8 mouse cellular contexts compared by ENCODE assay signal in the genomic region with DNA sequence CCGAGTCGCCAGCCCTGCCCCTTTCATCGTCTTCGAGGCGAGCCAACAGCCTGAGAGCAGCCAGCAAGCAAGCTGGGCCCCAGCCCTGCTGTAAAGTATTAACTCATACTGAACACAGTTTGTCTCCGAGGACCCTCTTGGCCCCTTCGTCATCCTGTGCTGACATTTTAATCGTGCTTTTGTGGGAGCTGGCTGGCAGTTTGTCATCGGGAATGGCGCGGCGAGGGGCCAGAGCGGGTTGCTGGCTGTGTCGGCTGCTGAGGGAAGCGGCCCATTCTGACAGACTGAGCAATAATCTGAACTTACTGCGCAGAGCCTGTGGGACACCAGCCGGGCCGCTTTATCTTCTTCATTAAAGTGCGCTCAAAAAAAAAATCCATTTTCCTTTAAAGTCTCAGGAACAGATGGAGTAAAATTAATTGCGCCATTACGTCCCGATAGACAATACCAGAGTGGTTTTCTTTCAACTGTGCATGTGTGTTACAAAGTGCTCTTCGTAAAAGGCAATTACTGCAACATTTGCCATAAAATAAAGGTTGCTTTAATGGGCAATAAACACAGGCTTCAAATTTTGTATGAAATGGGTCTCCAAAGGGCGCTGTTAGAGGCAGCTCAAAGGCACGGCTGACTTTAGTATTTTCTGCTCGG.
DNase-seq lines count a peak whose midpoint lies in the region; ATAC-seq and TF ChIP-seq lines count a peak whose summit lies in the region.

No protein-coding gene starts in this region.

- peak; percentile 81 to 89 for DNase-seq in cerebellum, postnatal 10 days
- no peak for DNase-seq in cerebellum, adult 9-11 months
- DNase-seq in embryo, embryonic 10 days (ENCODE audit: low spot score): peak; percentile 86
- DNase-seq in urinary bladder, postnatal 14 days (ENCODE audit: low spot score): no peak
- no peak for DNase-seq in cerebellum, adult 8-10 months
- no peak for DNase-seq in thymus, adult 2 months

- peaks cover 28% of the 10 kb centered on the region for H3K4me1 ChIP-seq in heart, embryonic 13.5 days
- peaks cover 46% of the 10 kb centered on the region for H3K4me1 ChIP-seq in limb, embryonic 15.5 days
- no peaks in the 10 kb centered on the region for H3K4me1 ChIP-seq in thymus, adult 2 months (replicated peaks; ENCODE audit: control insufficient read depth, insufficient read depth, low read length)

- peak overlapping the region; percentile 1; the same call in 1 of the 2 replicates for H3K4me3 ChIP-seq in heart, embryonic 13.5 days
- no peak overlapping the region; the same call in 1 of the 2 replicates for H3K4me3 ChIP-seq in limb, embryonic 15.5 days
- H3K4me3 ChIP-seq in thymus, adult 2 months (ENCODE audit: control insufficient read depth, insufficient read depth, low read length): no peak overlapping the region

- WGBS in heart, embryonic 13.5 days: 45% methylated on average over 26 of the region's 26 CpGs
- WGBS in limb, embryonic 15.5 days: 13% methylated on average over 26 of the region's 26 CpGs
- 78% methylated on average over 26 of the region's 26 CpGs for WGBS in thymus, adult 2 months

- H3K9ac ChIP-seq in heart, embryonic 13.5 days: 0 out of 2 replicates have a peak overlapping the region, but pooled peaks have one; percentile 1
- H3K9ac ChIP-seq in limb, embryonic 15.5 days: no peak overlapping the region

- no peaks in the 10 kb centered on the region for H3K9me3 ChIP-seq in heart, embryonic 13.5 days
- no peaks in the 10 kb centered on the region for H3K9me3 ChIP-seq in limb, embryonic 15.5 days

- H3K27ac ChIP-seq in heart, embryonic 13.5 days (replicated peaks): no peak overlapping the region
- no peak overlapping the region for H3K27ac ChIP-seq in limb, embryonic 15.5 days
- H3K27ac ChIP-seq in thymus, adult 2 months (ENCODE audit: control insufficient read depth, insufficient read depth, low read length): no peak overlapping the region

- TF ChIP-seq CTCF in thymus, adult 2 months (IDR thresholded peaks at IDR 0.05; ENCODE audit: borderline replicate concordance, control insufficient read depth, extremely low read depth, insufficient read depth, low read length, poor library complexity): no peak

- H3K36me3 ChIP-seq in heart, embryonic 13.5 days: no peaks in the 10 kb centered on the region
- no peaks in the 10 kb centered on the region for H3K36me3 ChIP-seq in limb, embryonic 15.5 days
- no peaks in the 10 kb centered on the region for H3K36me3 ChIP-seq in thymus, adult 2 months (ENCODE audit: control insufficient read depth, insufficient read depth, low read length)

- no peak for TF ChIP-seq POLR2A in thymus, adult 2 months (IDR thresholded peaks at IDR 0.05; ENCODE audit: control insufficient read depth, extremely low read depth, insufficient read depth, low read length, poor library complexity)

- peaks cover 37% of the 10 kb centered on the region for H3K27me3 ChIP-seq in heart, embryonic 13.5 days (replicated peaks)
- H3K27me3 ChIP-seq in limb, embryonic 15.5 days: peaks cover 4% of the 10 kb centered on the region; the same call in 1 of the 2 replicates
- no peaks in the 10 kb centered on the region for H3K27me3 ChIP-seq in thymus, adult 2 months (ENCODE audit: control insufficient read depth, insufficient read depth, low read length)

- peak overlapping the region; percentile 44 for H3K4me2 ChIP-seq in heart, embryonic 13.5 days
- peak overlapping the region; percentile 30 for H3K4me2 ChIP-seq in limb, embryonic 15.5 days

- no peak for ATAC-seq in heart, embryonic 13.5 days (ENCODE audit: extremely low read depth, insufficient number of reproducible peaks, low FRiP score, low TSS enrichment)
- peak; percentile 74 for ATAC-seq in limb, embryonic 15.5 days (ENCODE audit: insufficient number of reproducible peaks, low FRiP score, low TSS enrichment, low read depth)

Comparison
In these comparisons a context has a peak if more than half of its experiments do, and no peak if none do; other contexts are left out.
1. DNase-seq: peak in cerebellum, postnatal 10 days (2 of 2) and embryo, embryonic 10 days (single experiment); none in cerebellum, adult 9-11 months (single experiment), urinary bladder, postnatal 14 days (single experiment), cerebellum, adult 8-10 months (single experiment) and thymus, adult 2 months (single experiment).